Mouse (Mus musculus) right cerebral cortex, postnatal 25 days (tissue): ENCODE data around the gene Stk38.
A peak's percentile ranks its signal among the peaks of the same experiment; 100 is the strongest.

Experiments
- DNase-seq: peaks from one replicate; pipeline ENCODE4 v3.0.0; 2022

Stk38 gene

GRCm38 (mm10) chr17:28950751-28951150 lies 57.0 kb downstream of the Stk38 start:
- no peak for DNase-seq

- no peak for DNase-seq
Measured at GRCm38 (mm10) chr17:28948661-28949060, 59.1 kb downstream of the Stk38 start.

DNA sequence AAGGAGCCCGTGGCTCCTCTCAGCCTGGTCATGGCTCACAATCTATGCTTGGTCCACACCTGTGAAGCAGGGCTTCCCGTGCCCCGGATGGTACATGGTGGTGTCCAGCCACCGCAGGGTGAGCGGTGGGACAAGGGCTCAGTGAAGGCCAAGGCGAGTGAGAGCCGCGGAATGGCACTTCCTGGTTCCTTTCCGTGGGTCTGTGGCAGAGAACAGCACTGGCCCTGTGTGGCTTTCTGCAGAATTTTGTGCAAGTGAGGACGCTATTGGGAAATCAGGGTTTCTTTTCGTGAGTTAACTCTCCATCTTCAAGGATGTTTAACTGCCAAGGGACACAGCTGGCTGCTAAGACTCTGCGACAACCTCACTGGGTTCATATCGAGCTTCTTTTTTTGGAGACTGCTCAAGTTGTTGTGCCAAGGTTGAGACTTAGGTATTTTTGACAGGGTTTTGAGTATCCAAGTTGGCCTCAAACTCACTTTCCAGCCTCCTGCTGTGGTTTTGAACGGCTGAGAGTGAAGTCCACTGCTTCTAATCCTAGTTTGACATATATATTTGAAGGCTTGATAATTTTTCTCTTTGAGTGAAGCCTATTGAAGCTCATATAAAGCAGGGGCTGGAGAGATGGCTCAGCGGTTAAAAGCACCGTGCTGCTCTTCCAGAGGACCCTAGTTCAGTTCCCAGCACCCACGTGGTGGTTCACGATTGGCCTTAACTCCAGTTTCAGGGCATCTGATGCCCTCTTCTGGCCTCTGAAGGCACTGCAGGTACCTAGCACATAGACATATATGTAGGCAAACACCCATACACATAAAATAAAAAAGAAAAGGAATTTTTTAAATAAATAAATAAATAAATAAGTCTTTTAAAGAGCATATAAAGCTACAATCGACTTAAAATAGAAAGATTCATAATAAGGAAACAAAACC lies 60.5 kb downstream of the Stk38 start:
- DNase-seq = no peak

DNA sequence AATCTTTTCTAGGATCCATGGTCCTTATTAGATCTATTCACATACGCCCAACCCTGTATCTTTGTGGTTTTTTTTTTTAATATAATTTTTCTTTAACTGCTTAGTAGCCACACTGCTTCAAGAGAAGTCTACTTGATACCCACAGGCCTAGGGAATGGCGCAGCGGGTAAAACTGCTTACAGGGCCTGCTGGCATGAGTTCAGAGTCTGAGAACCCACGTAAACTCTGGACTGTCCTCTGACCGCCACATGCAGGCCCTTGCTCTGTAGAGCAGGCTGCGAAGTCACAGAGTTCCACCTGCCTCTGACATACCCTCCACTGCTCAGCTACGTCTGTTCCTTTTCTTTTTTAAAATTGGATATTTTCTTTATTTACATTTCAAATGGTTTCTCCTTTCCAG lies 63.3 kb downstream of the Stk38 start:
- no peak for DNase-seq

DNA sequence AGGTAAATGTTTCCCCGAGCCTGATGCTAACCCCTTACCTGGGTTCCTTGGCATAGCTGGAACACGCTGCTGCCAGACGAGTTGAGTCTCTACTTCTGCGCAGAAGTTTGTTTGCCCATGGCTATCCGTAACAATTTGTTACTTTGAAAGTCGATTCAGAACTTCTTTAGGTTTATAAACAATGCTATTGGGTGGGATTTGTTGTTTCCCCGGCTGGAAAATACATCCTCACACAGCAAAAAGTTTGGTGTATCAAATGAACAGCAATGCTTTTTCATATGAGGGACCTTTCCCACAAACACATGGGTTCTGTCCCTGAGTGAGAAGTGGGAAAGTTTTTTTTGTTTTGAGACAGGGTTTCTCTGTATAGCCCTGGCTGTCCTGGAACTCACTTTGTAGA lies 64.1 kb downstream of the Stk38 start, which contains the start of gene Pxt1:
Gene Pxt1 (minus strand): TSS at position 101 of the 400 bp plus-strand sequence.
- no peak for DNase-seq

DNA sequence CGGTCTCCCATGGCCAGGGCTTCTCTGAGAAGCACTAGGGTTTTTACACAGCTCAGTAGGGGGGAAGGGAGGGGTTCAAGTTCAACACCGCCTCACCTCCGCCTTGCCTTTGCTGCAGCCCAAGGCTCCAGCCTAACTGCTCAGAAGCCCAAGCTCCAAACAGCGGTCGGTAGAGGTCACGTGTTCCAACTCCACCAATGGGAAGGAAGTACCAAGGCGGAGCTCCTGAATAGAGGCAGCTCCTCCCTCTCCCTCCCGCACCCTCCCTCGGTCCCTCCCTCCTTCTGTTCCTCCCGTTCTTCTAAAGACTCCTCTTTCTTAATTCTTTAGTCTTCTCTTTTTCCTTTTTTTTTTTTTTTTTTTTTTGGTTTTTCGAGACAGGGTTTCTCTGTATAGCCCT lies 65.7 kb downstream of the Stk38 start:
- DNase-seq = no peak

- no peak for DNase-seq
Measured at GRCm38 (mm10) chr17:28940776-28941555, 66.8 kb downstream of the Stk38 start.

DNA sequence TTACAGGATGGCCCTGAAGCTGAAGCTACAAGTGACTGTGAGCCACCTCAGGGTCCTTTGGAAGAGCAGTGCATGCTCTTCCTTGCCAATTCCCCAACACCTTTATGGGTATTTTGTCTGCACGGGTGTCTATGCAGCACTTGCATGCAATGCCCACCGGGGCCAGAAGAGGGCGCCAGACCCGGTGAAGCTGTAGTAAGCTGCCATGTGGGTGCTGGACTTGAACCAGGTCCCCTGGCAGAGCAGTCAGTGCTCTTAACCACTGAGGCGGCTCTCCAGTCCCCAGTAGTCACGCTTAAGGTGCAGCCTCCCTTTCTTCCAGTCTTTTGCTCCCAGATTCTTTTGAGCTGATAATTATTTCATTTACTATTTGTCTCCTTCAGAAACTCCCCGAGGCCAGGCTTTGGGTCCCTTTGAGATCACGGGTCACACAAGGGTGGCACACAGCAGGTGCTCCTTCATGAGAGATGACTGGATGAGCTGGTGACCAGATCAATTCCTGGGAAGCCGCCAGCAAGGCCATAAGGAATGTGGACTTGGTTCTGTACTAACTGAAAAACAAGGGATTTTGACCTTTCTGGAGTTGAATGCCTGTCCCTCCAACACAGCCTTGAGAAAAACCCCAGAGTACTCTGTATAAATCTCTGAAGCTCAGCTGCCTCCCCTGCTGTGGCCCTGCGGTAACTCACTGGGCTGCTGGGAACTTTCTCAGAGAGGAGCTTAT lies 71.0 kb downstream of the Stk38 start:
- DNase-seq = no peak

GRCm38 (mm10) chr17:28936133-28936532 lies 71.7 kb downstream of the Stk38 start:
- DNase-seq = no peak

GRCm38 (mm10) chr17:28934120-28934916 lies 73.5 kb downstream of the Stk38 start:
- no peak for DNase-seq

DNA sequence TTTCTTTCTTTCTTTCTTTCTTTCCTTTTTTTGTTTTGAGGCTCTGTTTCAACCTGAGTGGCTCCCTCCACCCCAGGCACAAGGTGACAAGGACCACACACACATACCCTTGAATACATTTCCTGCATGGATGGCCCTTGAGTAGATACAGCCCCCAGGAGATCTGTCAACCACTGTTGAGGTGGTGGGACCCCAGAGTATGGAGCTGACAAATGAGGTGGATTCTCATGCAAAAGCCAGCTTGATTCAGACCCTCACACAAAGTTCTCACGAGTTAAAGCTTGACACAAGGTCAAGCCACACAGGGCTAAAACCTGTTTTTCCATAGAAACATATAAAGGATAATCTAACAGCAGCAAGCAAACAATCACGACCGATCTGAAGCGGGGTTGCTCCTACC lies 75.5 kb downstream of the Stk38 start:
- no peak for DNase-seq

DNA sequence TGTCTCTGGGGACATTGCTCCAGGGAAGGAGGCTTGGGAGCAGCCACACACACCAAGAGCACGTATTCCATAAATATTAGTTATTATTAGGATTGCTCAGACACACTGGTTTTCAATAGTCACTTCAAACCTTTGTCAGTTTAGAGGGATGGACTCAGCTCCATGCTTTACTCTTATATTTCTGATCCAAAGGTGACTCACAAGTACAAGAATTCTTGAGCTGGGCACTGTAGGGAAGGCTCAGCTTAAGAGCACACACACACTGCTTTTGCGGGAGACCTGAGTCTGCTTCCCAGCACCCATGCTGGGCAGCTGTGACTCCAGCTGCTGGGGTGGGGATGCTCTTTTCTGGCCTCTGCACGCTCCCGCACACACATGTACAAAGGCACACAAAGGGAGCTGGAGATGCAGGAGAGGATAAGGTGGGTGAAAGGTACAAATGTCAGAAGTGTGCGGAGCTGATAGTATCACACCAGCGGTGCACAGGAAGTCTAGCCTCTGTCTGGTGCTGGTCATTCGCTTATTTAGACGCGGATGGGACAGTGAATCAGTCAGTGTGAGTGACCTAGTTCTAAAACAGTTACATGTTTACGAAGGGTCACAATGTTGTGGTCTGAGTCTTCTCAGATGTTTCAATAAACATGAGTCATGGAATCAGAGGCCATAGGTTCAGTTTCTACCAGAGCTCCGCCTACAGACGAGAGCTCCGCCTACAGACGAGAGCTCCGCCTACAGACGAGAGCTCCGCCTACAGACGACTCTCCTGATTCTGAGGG lies 76.2 kb downstream of the Stk38 start:
- no peak for DNase-seq

- DNase-seq = no peak
Measured at GRCm38 (mm10) chr17:28930392-28931074, 77.3 kb downstream of the Stk38 start.

GRCm38 (mm10) chr17:28929369-28929768 lies 78.4 kb downstream of the Stk38 start:
- no peak for DNase-seq

DNA sequence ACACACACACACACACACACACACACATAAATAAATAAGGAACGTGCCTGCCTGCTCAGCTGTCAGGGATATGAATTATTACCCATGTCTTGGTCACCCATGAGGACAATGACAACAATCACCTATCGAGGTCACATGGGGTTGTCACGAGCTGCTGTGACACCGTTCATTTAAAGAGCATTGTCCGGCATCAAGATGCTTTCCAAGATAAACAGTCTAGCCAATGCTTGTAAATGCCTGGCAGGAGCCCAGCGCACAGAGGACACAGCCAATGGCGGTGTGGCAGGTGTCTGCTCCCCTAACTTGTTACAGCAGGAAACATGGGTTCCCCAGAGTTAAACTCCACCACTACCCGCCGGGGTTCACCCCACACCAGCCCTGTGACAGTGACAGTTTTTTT lies 79.8 kb downstream of the Stk38 start:
- DNase-seq = no peak

DNA sequence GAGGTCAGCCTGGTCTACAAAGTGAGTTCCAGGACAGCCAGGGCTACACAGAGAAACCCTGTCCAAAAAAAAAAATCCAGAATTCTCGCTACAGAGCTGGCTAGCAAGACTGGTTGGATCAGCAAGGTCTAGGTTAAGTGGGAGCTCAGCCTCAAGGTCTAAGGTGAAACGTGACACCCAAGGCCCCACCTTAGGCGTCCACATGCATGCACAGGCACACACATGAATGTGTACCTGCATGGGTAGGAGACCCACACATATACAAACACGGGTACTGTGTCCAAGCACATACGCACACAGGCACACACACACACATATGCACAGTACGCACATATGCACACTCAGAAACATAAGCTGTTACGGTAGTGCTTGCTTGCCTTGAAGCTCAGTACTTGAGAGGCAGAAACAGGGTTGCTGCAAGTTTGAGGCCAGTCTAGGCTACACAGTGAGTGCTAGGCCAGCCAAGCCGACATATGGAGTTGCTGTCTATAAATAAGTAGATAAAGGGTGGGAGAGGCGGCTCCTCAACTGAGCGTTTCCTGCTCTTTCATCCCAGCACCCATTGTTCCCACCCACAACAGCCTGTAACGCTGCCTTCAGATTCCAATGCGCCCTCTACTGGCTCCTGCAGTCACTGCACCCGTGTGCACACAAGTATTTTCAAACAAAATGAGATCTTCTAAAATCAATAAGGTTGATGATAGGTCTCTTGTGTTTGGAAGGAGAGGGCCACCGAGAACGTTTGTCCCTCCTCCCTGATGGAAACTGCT lies 80.7 kb downstream of the Stk38 start:
- DNase-seq = no peak

- DNase-seq = peak; percentile 68
Measured at GRCm38 (mm10) chr17:28926380-28926779, 81.4 kb downstream of the Stk38 start.

DNA sequence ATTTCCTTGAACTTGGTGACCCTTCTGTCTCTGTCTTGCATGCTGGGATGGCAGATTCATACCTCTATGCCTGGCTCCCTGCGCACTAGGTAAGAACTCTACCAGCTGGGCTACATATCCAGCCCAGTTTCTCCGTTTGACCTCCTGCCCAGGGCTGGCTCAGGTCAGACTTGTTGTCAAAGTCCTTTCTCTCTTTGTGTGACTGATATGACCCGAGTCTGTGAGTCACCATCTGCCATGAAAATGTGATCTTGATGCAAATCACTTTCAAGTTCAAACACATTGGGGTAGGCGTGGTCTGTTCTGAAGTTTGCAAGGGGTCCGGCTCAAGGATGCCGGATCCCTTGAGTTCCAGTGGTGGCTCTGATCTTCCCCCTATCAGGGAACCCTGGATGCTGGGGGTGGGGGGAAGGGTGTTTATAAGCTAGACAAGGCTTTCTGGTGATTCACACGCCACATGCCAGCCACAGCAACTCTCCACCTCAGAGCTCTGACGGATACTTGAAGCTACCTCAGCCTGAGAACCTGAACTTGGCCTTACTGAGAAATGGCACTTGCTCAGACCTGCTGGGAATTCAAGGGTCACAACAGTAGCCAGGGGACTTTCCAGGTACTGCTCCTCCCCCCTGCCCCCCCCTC lies 82.7 kb downstream of the Stk38 start:
- DNase-seq = no peak

- DNase-seq = no peak
Measured at GRCm38 (mm10) chr17:28922096-28922495, 85.7 kb downstream of the Stk38 start.

DNA sequence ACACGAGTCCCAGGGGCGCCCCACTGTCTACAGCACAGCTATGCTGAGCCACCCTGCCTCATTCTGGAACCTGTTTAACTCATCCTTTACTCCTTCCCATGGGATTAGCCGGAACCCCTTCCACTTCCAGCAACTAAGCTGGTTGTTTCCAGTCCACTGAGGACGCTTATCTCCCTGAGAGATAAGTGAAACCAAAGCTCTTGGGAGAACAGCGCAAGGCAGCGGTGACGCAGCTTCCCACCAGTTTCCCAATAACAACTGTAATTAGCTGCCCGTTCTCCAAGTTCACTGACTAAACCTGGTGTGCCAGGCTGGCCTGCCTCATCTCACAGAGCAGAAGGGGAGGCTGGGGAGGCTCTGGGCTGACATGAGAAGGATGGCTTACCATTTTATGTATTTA lies 86.7 kb downstream of the Stk38 start:
- no peak for DNase-seq
